Mouse (Mus musculus): Measurements from ENCODE around the gene Slc6a18. TPM values are rescaled to one million over a fixed set of nuclear protein-coding genes. Genes with fewer than 3 reads are reported as not detected.

Gene Slc6a18
- polyA plus RNA-seq, 1 experiment from 2014 or later, result not detected

DNA sequence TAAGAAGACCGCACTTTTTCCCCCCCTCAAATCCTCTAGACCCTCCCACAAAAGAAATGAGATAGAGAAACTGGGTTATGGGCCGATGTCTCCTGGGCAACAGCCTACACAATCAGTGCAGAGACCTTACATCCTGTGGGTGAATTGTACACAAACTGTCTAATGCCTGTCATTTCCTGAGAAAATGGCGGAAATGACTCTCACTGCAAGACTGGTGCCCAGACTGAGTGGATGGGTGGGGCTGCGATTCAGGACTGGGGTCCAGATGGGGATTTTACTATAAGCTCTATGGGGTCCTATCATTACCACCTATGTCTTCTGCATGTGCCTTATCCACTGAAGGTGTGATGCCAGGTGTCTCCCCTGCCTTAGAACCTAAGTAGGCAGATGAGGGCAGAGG is 25.0 kb upstream of the Slc6a18 start:
- Histone ChIP-seq H3K27ac (no peak overlapping the region), H3K4me3 (no peak overlapping the region), H3K4me2 (no peak overlapping the region), H3K36me3 (no peaks in the 10 kb centered on the region), H3K27me3 (no peaks in the 10 kb centered on the region), H3K9me3 (no peaks in the 10 kb centered on the region), H3K4me1 (replicated peaks) (0 out of 2 replicates have a peak, but pooled peaks cover 8% of the 10 kb centered on the region), H3K9ac (no peak overlapping the region)
- ATAC-seq (ENCODE audit: low FRiP score), result no peak
- 90% methylated on average over 4 of the region's 4 CpGs for WGBS

DNA sequence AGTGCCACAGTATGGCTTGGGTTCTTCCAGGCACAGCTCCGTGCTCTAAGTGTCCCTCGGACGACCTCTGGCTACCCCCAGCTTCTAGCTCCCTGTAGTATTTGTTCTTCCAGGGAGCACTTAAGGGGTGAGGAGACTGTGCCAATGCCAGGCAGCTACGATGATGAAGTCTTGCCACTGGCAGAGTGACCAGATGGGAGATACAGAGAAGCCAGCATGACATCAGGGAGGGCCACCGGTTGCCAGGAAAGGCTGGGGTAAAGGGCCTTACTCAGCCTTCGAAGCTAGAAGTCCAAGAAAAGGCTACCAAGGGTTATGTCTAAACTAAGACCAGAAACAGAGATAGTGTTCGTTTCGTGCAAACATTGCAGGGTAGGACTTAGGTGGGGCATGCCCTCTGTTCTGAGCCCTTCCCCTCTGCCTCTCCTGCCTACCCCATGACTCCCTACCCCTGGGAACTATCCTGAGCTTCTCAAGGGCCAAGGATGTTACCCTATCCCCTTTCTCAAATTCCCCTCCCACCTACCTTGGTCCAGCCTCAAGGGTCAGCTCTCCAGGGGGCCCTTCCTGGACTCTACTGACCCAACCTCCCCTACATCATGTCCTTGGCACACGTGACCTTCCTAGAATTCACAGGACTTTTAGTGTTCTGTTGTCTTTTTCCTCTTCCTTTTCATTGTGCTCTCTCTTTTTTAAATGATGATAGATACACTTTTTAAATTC is 23.5 kb upstream of the Slc6a18 start:
- H3K9ac ChIP-seq, result no peak overlapping the region
- 0 out of 2 replicates have a peak, but pooled peaks cover 7% of the 10 kb centered on the region for H3K27me3 ChIP-seq
- no peak for ATAC-seq (ENCODE audit: low FRiP score)
- WGBS, result 87% methylated on average over 9 of the region's 9 CpGs
- H3K4me1 ChIP-seq (replicated peaks), result 0 out of 2 replicates have a peak, but pooled peaks cover 8% of the 10 kb centered on the region
- H3K9me3 ChIP-seq, result no peaks in the 10 kb centered on the region
- no peak overlapping the region for H3K4me2 ChIP-seq
- no peak overlapping the region for H3K27ac ChIP-seq
- H3K4me3 ChIP-seq, result no peak overlapping the region
- H3K36me3 ChIP-seq, result no peaks in the 10 kb centered on the region

DNA sequence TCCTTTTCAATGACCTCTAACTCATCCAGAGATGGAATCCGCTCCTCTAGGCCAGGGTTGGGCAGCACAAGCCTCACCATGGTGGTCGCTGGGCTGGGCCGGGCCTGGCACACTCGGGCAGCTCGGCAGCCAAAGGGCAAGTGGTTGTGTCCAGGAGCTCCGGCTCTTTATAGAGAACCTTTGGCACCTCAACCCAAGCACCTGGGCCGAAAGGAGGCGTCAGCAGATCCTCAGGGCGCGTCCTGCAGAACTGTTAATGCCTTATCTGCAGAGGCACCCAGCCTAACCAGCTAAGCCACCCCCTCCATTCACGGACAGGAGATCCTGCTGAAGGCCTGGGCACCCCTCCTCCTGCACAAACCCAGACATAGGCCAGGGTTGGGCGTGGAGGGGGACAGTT is 22.7 kb upstream of the Slc6a18 start:
- WGBS, result 94% methylated on average over 12 of the region's 12 CpGs
- Histone ChIP-seq H3K9me3 (no peaks in the 10 kb centered on the region), H3K36me3 (no peaks in the 10 kb centered on the region), H3K4me3 (no peak overlapping the region), H3K4me1 (replicated peaks) (0 out of 2 replicates have a peak, but pooled peaks cover 5% of the 10 kb centered on the region), H3K27ac (no peak overlapping the region), H3K9ac (no peak overlapping the region), H3K27me3 (0 out of 2 replicates have a peak, but pooled peaks cover 8% of the 10 kb centered on the region), H3K4me2 (no peak overlapping the region)
- ATAC-seq (ENCODE audit: low FRiP score), result no peak

DNA sequence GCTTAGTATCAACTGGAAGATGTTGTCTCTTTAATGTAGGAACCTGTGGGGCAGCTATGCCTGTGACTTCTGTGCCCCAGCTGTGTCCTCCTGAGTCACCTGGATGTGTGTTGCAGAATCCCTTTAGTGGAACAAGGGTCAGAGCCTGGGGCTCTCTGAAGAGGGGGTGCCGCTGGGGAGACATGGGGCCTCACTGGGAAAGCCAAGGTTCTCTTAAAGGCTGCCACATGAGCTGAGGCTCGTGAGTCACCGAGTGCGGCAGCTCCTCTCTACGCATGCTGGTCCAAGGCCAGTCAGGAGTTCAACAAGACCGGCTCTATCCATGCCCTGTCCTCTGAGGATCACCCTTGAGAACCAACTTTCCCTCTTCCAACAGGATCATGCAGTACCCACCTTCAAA is 21.9 kb upstream of the Slc6a18 start:
- Histone ChIP-seq H3K9ac (no peak overlapping the region), H3K4me2 (no peak overlapping the region), H3K27ac (no peak overlapping the region), H3K9me3 (no peaks in the 10 kb centered on the region), H3K36me3 (no peaks in the 10 kb centered on the region), H3K4me3 (no peak overlapping the region), H3K4me1 (replicated peaks) (no peaks in the 10 kb centered on the region), H3K27me3 (0 out of 2 replicates have a peak, but pooled peaks cover 8% of the 10 kb centered on the region)
- WGBS, result 94% methylated on average over 6 of the region's 6 CpGs
- ATAC-seq (ENCODE audit: low FRiP score), result no peak

DNA sequence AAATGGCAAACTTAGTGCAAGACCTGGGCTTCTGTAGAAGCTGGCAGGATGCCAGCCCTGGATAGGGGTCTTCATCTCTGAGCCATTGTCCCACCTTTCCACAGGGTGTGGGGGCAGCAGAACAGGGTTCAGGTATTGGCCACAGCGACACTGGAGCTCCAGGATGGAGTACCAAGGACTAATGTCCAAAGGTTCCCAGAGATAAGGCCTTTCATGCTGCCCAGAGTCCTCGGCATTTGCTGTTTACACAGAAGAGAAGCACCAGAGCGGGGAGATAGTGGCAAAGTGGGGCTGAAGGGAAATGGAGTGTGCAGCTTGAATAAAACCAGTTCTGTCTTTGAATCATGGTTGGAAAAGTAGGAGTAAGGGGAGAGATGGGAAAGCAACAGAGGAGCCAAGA is 18.7 kb upstream of the Slc6a18 start:
- H3K4me1 ChIP-seq (replicated peaks), result no peaks in the 10 kb centered on the region
- no peak overlapping the region for H3K9ac ChIP-seq
- H3K27me3 ChIP-seq, result 0 out of 2 replicates have a peak, but pooled peaks cover 8% of the 10 kb centered on the region
- H3K27ac ChIP-seq, result no peak overlapping the region
- H3K36me3 ChIP-seq, result no peaks in the 10 kb centered on the region
- H3K4me3 ChIP-seq, result no peak overlapping the region
- ATAC-seq (ENCODE audit: low FRiP score), result no peak
- H3K4me2 ChIP-seq, result no peak overlapping the region
- no peaks in the 10 kb centered on the region for H3K9me3 ChIP-seq
- 87% methylated on average over 3 of the region's 3 CpGs for WGBS

DNA sequence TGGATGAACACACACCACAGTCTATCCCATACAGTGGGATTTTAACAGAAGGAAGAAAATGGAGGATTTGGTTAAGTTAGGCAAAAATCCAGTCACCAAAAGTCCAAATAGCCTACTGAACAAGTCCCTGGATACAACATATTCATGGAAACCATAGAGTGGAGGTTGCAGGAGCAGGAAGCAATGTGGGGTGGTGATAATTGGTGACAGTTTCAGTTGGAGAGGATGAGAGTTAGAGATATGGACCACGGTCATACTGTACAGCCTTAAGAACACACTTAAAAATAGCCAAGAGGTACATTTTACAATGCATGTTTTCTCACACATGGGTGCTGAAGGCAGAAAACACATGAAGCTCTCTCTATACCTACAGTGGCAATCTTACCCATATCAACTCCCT is 17.1 kb upstream of the Slc6a18 start:
- ATAC-seq (ENCODE audit: low FRiP score), result no peak
- Histone ChIP-seq H3K27me3 (0 out of 2 replicates have a peak, but pooled peaks cover 8% of the 10 kb centered on the region), H3K4me1 (replicated peaks) (no peaks in the 10 kb centered on the region), H3K27ac (no peak overlapping the region), H3K4me2 (no peak overlapping the region), H3K36me3 (no peaks in the 10 kb centered on the region), H3K9me3 (no peaks in the 10 kb centered on the region), H3K4me3 (no peak overlapping the region), H3K9ac (no peak overlapping the region)
- WGBS, result 93% methylated on average over 1 of the region's 1 CpGs

DNA sequence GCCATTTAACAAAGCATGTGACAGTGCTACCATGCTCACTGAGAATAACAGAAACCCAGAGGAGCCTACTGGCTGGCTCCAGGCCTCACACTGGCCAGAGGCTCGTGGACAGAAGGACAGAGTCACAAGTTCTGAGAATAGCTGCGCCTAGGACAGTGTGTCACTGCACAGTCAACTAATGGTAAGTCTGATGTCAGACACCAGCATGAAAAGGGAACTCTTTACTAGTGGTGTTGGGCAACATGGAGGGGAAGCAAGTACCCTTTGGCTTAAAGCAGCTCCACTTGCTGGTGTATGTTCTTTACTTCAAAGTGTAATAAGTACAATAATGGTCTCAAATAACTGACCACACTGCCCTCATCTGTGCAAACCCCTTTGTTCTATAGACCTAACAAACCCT is 15.5 kb upstream of the Slc6a18 start:
- 0 out of 2 replicates have a peak, but pooled peaks cover 11% of the 10 kb centered on the region for H3K27me3 ChIP-seq
- no peaks in the 10 kb centered on the region for H3K4me1 ChIP-seq (replicated peaks)
- 70% methylated on average over 2 of the region's 2 CpGs for WGBS
- no peak overlapping the region for H3K9ac ChIP-seq
- H3K9me3 ChIP-seq, result no peaks in the 10 kb centered on the region
- no peak overlapping the region for H3K27ac ChIP-seq
- H3K4me2 ChIP-seq, result no peak overlapping the region
- no peak overlapping the region for H3K4me3 ChIP-seq
- H3K36me3 ChIP-seq, result no peaks in the 10 kb centered on the region
- no peak for ATAC-seq (ENCODE audit: low FRiP score)

DNA sequence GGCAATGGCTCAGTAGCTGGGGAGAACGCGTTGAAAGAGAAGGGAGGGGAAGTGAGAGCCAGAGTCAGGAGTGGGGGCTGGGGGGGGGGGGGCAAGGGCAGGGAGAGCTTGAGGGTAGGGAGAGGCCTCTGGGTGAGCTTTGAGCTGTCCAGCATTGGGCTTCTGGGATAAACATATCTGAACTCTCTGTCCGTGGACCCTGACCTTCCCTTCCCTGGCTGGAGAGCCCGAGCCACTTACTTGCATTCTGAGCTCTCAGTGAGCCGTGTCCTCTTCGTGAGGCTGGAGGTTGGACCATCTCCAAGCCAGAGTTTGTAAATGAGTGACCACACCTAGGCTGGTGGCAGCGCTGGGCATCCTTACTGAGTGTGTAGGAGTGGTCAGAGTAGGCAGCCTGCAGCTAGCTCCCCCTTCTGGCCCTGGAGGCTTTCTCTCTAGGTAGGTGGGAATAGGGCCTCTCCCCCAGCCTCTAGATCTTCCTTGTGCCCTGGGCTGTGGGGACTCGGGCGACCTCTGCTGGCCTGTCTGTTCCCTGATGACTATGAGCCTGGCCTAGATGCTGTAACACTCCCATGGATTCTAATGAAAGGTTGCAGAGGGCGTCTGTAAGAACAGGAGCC is 14.5 kb upstream of the Slc6a18 start:
- no peaks in the 10 kb centered on the region for H3K36me3 ChIP-seq
- ATAC-seq (ENCODE audit: low FRiP score), result peak; percentile 82
- no peak overlapping the region for H3K4me3 ChIP-seq
- no peak overlapping the region for H3K4me2 ChIP-seq
- no peaks in the 10 kb centered on the region for H3K4me1 ChIP-seq (replicated peaks)
- no peaks in the 10 kb centered on the region for H3K9me3 ChIP-seq
- no peak overlapping the region for H3K9ac ChIP-seq
- no peak overlapping the region for H3K27ac ChIP-seq
- 33% methylated on average over 10 of the region's 10 CpGs for WGBS
- 0 out of 2 replicates have a peak, but pooled peaks cover 11% of the 10 kb centered on the region for H3K27me3 ChIP-seq

DNA sequence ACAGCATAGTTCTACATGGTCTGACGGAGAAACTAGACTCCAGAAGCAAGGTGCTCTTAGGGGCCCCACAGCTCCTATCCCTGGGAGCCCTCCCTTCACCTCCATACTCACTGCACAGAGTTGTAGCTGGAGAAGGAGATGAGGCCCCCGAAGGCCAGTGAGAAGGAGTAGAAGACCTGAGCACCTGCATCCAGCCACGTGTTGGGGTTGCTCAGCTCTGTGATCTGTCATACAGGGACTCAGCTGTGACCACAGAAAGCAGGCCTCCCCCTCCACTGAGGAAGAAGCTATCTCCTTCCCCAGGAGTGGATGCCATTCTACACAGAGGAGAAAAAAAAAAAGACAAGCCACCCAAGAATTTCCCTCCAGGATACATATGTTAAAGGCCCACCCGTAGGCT is 11.1 kb upstream of the Slc6a18 start:
- no peak overlapping the region for H3K4me3 ChIP-seq
- no peak overlapping the region for H3K9ac ChIP-seq
- H3K9me3 ChIP-seq, result no peaks in the 10 kb centered on the region
- H3K4me1 ChIP-seq (replicated peaks), result no peaks in the 10 kb centered on the region
- ATAC-seq (ENCODE audit: low FRiP score), result no peak
- H3K4me2 ChIP-seq, result no peak overlapping the region
- WGBS, result 84% methylated on average over 4 of the region's 4 CpGs
- H3K27me3 ChIP-seq, result 0 out of 2 replicates have a peak, but pooled peaks cover 4% of the 10 kb centered on the region
- H3K36me3 ChIP-seq, result no peaks in the 10 kb centered on the region
- no peak overlapping the region for H3K27ac ChIP-seq

DNA sequence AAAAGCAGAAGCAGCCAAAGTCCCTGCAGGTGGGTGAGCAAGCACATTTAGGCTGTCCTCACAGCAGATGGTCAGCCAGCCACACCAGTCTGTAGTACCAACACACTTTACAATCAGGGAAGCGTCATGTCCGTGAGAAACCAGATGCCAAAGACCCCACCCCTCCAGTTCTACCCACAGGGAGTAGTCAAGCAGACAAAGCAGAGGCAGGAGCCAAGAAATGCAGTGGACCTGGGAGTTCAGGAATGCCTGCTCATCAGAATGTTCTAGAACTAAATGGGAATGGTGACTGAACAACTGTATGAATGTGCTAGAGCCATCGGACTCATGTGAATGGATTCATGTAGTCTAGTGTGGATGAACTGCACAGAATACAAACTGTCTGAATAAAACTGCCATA is 9.8 kb upstream of the Slc6a18 start:
- WGBS, result 75% methylated on average over 3 of the region's 3 CpGs
- no peaks in the 10 kb centered on the region for H3K4me1 ChIP-seq (replicated peaks)

DNA sequence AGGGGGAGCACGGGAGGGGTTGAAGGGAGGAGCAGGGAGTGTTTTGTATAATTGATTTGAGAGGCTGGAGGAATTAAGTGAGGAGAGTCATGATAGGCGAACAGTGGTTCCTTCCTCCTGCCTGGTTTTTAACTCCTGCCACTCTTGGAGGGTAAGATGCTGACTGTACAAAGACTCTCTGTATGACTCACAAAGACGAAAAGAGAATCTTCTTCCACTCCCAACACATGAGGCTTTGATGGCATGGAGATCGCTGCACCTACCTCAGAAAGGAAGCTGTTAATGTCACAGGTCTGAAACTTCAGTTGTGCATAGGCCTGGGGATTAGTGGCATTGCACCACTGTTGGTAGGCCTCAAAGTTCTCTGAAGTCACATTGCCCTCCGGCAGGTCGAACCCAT is 7.7 kb upstream of the Slc6a18 start:
- H3K9ac ChIP-seq, result no peak overlapping the region
- ATAC-seq (ENCODE audit: low FRiP score), result no peak
- H3K27ac ChIP-seq, result no peak overlapping the region
- no peaks in the 10 kb centered on the region for H3K36me3 ChIP-seq
- 87% methylated on average over 6 of the region's 6 CpGs for WGBS
- no peaks in the 10 kb centered on the region for H3K4me1 ChIP-seq (replicated peaks)
- H3K9me3 ChIP-seq, result no peaks in the 10 kb centered on the region
- H3K4me3 ChIP-seq, result no peak overlapping the region
- 0 out of 2 replicates have a peak, but pooled peaks cover 4% of the 10 kb centered on the region for H3K27me3 ChIP-seq
- no peak overlapping the region for H3K4me2 ChIP-seq

More for the DNA sequence above, 9.8 kb upstream of the Slc6a18 start:
- ATAC-seq (ENCODE audit: low FRiP score), result no peak
- Histone ChIP-seq H3K9ac (no peak overlapping the region), H3K4me2 (no peak overlapping the region), H3K27me3 (0 out of 2 replicates have a peak, but pooled peaks cover 4% of the 10 kb centered on the region), H3K27ac (no peak overlapping the region), H3K36me3 (no peaks in the 10 kb centered on the region), H3K9me3 (no peaks in the 10 kb centered on the region), H3K4me3 (no peak overlapping the region)

DNA sequence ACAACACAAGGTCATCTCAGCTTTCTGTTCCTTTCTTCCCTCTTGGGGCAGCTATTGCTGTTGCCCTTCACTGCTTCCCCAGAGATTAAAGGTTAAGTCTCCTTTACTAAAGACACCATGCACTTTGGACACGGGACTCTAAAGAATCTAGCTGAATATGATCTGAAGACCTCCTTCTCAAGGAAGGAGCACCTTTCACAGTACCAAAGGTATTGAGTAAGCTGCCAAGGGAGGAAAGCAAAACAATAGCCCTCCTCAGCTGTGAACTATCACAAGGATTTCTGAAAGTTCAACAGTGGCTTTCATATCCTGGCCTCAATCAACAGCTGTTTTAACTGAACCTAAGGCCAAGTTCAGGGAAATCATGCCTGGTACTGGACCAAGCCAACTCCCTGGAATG is 6.6 kb upstream of the Slc6a18 start:
- Histone ChIP-seq H3K4me1 (replicated peaks) (no peaks in the 10 kb centered on the region), H3K27me3 (0 out of 2 replicates have a peak, but pooled peaks cover under 1% of the 10 kb centered on the region), H3K4me2 (no peak overlapping the region), H3K4me3 (no peak overlapping the region), H3K9ac (no peak overlapping the region), H3K27ac (no peak overlapping the region), H3K36me3 (no peaks in the 10 kb centered on the region), H3K9me3 (no peaks in the 10 kb centered on the region)
- 85% methylated on average over 1 of the region's 1 CpGs for WGBS
- no peak for ATAC-seq (ENCODE audit: low FRiP score)

DNA sequence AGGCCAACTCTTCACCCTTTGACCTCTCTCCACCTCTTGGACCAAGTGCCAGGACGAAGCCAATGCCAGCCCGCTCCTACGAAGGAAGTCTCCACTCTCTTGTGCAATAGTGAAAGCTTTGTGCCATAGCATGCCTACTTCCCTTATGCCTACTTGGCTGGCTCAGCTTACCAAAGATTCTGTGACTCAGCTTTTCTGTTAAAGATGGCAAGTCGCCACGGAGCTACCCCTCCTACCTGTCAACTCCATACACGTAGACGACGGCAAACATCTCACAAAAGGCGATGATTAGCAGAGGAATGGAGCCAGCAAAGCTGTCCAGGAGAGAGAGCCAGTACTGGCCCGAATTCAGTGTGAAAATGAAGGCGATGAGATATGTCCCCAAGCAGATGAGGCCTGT is 5.9 kb upstream of the Slc6a18 start:
- Histone ChIP-seq H3K27me3 (no peaks in the 10 kb centered on the region), H3K36me3 (no peaks in the 10 kb centered on the region), H3K9me3 (no peaks in the 10 kb centered on the region), H3K4me3 (no peak overlapping the region), H3K4me2 (no peak overlapping the region), H3K4me1 (replicated peaks) (no peaks in the 10 kb centered on the region), H3K27ac (no peak overlapping the region), H3K9ac (no peak overlapping the region)
- WGBS, result 90% methylated on average over 11 of the region's 11 CpGs
- no peak for ATAC-seq (ENCODE audit: low FRiP score)

Data from hindbrain, embryonic 13.5 days (tissue).